ENCODE assay signal across 1 mouse cellular context in the genomic region with DNA sequence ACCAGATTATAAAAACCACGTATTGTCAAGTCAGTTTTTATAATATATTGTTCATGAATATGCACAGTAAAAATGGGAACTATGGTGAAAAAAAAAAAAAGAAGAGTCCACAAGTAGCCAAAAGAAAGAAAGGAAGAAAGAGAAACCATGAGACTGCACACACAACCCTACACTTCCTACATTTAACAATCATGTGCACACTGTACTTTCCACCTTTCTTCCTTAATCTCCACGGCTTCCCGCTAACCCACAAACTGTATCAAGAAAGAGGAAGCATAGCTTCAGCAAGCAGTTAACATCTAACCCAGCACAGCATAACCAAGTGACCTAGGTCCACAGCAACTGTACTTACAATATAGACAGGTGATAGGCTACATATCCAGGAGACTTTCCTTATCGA.
TF ChIP-seq lines count a peak whose summit lies in the region.

No protein-coding gene starts in this region.

TF ChIP-seq in MEL, 35 proteins besides CTCF, POLR2A, EP300 and RAD21 (continued from another document):
- TF ChIP-seq NELFE (IDR thresholded peaks at IDR 0.05; ENCODE audit: low read depth, low read length): no peak
- TF ChIP-seq ETS1 (IDR thresholded peaks at IDR 0.05; ENCODE audit: low read depth, low read length): no peak
